Mouse (Mus musculus) embryonic facial prominence, embryonic 11.5 days (tissue): Measurements from ENCODE around the gene Tacc3. TPM values are rescaled to one million over a fixed set of nuclear protein-coding genes. Genes with fewer than 3 reads are reported as not detected.

Source experiments
- ATAC-seq: fragments of 200-750 bp; cut with Nextera tagmentation; replicated peaks from 2 replicates; pipeline ENCODE4 v1.8.0; 2017; ENCODE audit warnings: low read depth; ENCODE audit not compliant: insufficient number of reproducible peaks, low FRiP score, low TSS enrichment
- DNase-seq: peaks from one replicate; pipeline ENCODE4 v3.0.0-alpha.2; 2015; ENCODE audit warnings: low spot score
- H3K27ac ChIP-seq: fragments of 300-500 bp; sonication (generic); replicated peaks from 2 replicates; pipeline ENCODE4 v1.5.1; 2014; ENCODE audit warnings: mild to moderate bottlenecking, low read depth, low read length, control low read depth
- H3K27me3 ChIP-seq: fragments of 300-500 bp; sonication (generic); 2 replicates; pipeline ENCODE4 v1.6.1; 2014; ENCODE audit warnings: mild to moderate bottlenecking, low read length, moderate library complexity, mixed read lengths; ENCODE audit not compliant: control insufficient read depth, insufficient read depth
- H3K36me3 ChIP-seq: fragments of 300-500 bp; sonication (generic); replicated peaks from 2 replicates; pipeline ENCODE4 v1.6.1; 2014; ENCODE audit warnings: low read depth, mild to moderate bottlenecking, low read length, moderate library complexity, mixed read lengths; ENCODE audit not compliant: control insufficient read depth, insufficient read depth
- H3K4me1 ChIP-seq: fragments of 300-500 bp; sonication (generic); 2 replicates; pipeline ENCODE4 v1.6.1; 2014; ENCODE audit warnings: low read length, mixed read lengths; ENCODE audit not compliant: control insufficient read depth, insufficient read depth
- H3K4me2 ChIP-seq: fragments of 300-500 bp; sonication (generic); 2 replicates; pipeline ENCODE4 v1.6.1; 2014; ENCODE audit warnings: low read depth, mild to moderate bottlenecking, control low read depth, low read length, moderate library complexity
- H3K4me3 ChIP-seq: fragments of 300-500 bp; sonication (generic); 2 replicates; pipeline ENCODE4 v1.5.1; 2014; ENCODE audit warnings: low read depth, low read length, control low read depth
- H3K9ac ChIP-seq: fragments of 300-500 bp; sonication (generic); replicated peaks from 2 replicates; pipeline ENCODE4 v1.6.1; 2014; ENCODE audit warnings: mild to moderate bottlenecking, control low read depth, low read length
- H3K9me3 ChIP-seq: fragments of 300-500 bp; sonication (generic); replicated peaks from 2 replicates; pipeline ENCODE4 v1.6.1; 2016; ENCODE audit warnings: mild to moderate bottlenecking, low read length, inconsistent platforms, mixed read lengths; ENCODE audit not compliant: control insufficient read depth
- WGBS: fragments of 180-500 bp; shearing (Covaris S2); extraction: QIAGEN DNeasy Blood & Tissue Kit; methylation state at CpG from one replicate; pipeline ENCODE4 v1.1.7; 2014; 5-methylcytosine and 5-hydroxymethylcytosine counted together
- polyA plus RNA-seq: library from polyadenylated mRNA; unstranded; fragments of >200 nt; fragmentation: Nextera tagmentation; extraction: Ambion mirVana; gene quantifications from 2 replicates; pipeline ENCODE4 v1.2.1, GENCODE M21; 2014

Tacc3 gene
- polyA plus RNA-seq, 1 experiment from 2014 or later: 328 TPM

DNA sequence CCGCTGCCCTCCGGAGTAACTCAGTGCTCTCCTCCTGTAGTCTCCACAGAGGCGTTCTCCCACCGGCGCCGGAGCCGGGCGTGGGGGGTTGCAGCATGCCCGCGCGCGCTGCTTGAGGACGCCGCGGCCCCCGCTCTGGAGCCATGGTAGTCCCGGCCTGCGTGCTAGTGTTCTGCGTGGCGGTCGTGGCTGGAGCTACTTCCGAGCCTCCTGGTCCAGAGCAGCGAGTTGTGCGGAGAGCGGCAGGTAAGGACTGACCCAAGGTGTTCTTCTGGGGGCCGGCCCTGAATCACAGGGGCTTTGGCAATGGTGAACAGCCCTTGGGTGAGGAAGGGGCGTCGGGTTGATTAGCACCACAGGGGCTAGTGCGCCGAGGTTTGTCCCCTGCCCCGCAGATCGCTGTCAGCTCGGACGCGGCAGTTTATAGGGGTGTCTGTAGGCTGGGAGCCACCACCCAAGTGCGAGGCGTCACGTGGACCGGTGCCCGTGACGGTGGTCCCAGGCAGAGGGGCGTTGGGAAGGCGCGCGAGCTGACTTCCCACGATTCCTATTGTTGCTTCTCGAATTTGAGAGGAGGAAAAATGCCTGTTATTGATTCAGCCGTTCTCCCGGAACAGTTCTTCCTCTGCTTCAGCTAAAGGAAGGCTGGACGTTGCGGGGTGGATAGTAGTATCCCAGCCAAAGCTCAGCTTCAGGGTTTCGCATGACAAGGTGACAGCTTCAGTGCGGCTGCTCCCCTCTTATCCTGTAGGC lies 64.5 kb downstream of the Tacc3 start:
- peaks cover 14% of the 10 kb centered on the region for H3K4me1 ChIP-seq
- H3K27ac ChIP-seq: no peak overlapping the region
- H3K36me3 ChIP-seq: no peaks in the 10 kb centered on the region
- DNase-seq (peak; percentile 17), ATAC-seq (0 out of 2 replicates have a peak, but pooled peaks have one; percentile 1)
- H3K9me3 ChIP-seq: no peaks in the 10 kb centered on the region
- peaks cover 32% of the 10 kb centered on the region for H3K27me3 ChIP-seq
- H3K4me2 ChIP-seq: peak overlapping the region; percentile 93
- peak overlapping the region; percentile 52 for H3K4me3 ChIP-seq
- peak overlapping the region; percentile 66 for H3K9ac ChIP-seq
- under 1% methylated on average over 53 of the region's 53 CpGs for WGBS

DNA sequence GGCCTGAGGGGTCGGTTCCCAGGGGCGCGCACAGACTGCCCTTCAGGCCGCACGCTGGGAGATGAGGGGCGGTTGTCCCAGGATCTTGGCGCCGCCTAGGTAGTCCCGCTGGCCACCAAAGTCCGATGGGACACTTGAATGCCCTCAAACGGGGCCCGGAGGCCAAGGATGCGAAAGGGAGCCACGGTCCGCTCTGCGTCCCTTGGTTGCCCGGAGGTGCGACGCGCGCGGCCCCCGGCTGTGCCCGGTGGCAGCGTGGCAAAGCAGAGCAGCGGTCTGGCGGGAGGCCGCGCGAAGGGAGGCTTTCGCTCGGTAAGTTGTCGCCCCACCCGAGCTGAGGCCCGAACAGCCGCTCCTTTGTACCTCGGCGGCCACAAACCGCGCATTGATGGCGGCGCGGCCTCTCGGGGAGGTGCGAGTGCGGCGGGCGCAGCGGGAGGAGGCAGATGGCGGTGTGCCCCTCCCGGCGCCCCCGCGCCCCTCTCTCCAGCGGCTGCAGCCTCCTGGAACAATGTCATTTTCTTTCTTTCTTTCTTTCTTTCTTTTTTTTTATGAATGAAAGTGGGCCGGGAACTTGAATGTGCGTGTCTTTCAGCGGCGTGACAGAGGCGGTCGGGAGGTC lies 65.2 kb downstream of the Tacc3 start:
- Histone ChIP-seq H3K4me3 (peak overlapping the region; percentile 52), H3K9me3 (no peaks in the 10 kb centered on the region), H3K4me1 (peaks cover 14% of the 10 kb centered on the region), H3K27ac (no peak overlapping the region), H3K27me3 (peaks cover 32% of the 10 kb centered on the region), H3K9ac (peak overlapping the region; percentile 66), H3K36me3 (no peaks in the 10 kb centered on the region), H3K4me2 (peak overlapping the region; percentile 93)
- DNase-seq (peak; percentile 36), ATAC-seq (no peak)
- under 1% methylated on average over 58 of the region's 61 CpGs for WGBS

DNA sequence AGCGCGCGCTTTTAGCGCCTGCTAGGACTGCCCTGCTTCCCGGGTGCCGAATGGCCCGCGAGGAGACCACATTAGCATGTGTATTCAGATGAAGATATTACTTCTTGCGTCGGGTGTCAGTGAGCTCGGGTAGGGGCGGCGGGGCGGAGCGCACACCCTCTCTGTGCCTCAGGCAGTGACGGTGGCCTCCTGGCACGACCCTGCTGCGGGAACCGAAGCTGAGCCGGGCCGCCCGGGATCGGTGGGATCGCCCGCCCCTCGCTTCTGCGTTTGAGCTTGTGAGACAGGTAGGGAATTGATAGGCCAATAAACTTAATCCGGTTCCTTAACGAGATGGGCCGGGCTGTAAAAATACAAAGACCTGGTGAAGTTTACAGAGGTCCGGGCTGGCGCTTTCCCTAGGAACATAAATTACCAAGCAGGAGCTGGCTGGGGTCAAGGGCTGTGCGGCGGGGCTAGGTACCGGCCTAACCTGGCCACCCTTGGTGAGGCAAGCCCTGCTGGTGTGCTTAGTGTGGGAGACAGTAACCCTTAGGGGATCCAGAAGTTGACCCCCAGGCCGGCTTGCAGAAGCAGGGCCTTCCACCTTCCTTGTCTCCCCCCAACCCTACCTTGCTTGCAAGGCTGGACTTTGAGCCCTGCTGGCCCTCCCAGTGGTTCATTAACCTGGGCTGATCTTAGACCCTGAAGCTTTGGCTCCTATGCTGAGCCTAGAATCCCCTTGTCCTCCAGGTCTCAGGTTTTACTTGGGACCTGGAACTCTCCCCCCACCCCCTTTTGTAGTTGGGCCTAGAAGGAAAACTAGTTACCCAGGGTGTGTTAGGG lies 65.9 kb downstream of the Tacc3 start:
- ATAC-seq: peak; percentile 42; the same call in 1 of the 2 replicates
- H3K27ac ChIP-seq: no peak overlapping the region
- no peaks in the 10 kb centered on the region for H3K36me3 ChIP-seq
- peak; percentile 26 for DNase-seq
- peaks cover 32% of the 10 kb centered on the region for H3K27me3 ChIP-seq
- peak overlapping the region; percentile 93 for H3K4me2 ChIP-seq
- H3K4me1 ChIP-seq: peaks cover 14% of the 10 kb centered on the region
- H3K4me3 ChIP-seq: peak overlapping the region; percentile 52
- H3K9ac ChIP-seq: peak overlapping the region; percentile 66
- H3K9me3 ChIP-seq: no peaks in the 10 kb centered on the region
- 4% methylated on average over 36 of the region's 36 CpGs for WGBS

DNA sequence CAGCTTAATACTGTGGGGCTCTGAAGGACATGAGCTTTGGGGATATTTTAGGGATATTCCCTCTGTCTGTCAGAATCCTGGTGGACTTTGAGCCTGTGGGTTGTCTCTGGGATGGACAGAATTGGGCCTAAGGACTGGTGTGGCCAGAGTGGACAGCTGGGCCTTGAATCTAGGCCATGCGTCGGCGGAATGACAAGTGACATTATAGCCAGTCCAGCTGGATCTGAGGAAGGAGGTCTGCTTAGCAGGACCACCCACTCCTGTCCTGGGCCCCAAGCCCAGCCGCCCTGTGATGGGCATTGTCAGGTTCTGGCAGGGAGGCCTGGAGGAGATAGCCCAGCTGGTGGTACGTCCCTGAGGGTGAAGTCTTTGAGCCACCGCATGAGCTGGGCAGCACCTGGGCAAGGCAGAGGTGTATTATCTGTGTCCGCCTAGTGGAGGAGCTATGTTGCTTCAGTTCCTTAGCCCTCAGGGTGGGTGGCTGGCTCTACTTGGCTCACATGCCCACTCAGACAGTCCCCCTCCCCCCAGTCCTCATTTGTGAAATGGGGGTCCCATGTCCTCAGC lies 68.2 kb downstream of the Tacc3 start:
- Histone ChIP-seq H3K36me3 (no peaks in the 10 kb centered on the region), H3K4me1 (peaks cover 14% of the 10 kb centered on the region), H3K27me3 (peaks cover 29% of the 10 kb centered on the region), H3K27ac (no peak overlapping the region), H3K9me3 (no peaks in the 10 kb centered on the region), H3K4me3 (no peak overlapping the region), H3K9ac (no peak overlapping the region), H3K4me2 (no peak overlapping the region)
- DNase-seq (no peak), ATAC-seq (no peak)
- WGBS: 81% methylated on average over 7 of the region's 7 CpGs

DNA sequence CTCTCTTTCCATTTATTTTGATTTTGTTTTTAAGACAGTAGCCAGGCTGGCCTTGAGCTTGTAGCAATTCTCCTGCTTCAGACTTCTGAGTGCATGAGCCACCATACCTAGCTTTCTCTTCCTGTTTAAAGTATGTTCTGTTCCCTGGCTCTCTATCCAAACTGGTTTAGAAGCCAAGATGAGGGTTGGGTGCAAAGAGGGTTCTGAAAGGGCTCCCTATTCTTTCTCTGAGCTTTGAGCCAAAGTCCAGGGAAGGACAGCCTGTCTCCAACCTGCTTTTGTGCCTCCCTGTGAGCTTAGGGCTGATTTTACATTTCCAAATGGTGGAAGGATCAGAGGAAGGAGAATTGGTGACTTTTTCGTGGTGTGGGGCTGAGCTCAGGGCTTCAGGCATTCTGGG lies 69.0 kb downstream of the Tacc3 start:
- peaks cover 10% of the 10 kb centered on the region; the same call in 1 of the 2 replicates for H3K4me1 ChIP-seq
- no peak overlapping the region for H3K4me2 ChIP-seq
- DNase-seq (no peak), ATAC-seq (no peak)
- WGBS: 83% methylated on average over 1 of the region's 1 CpGs
- no peaks in the 10 kb centered on the region for H3K9me3 ChIP-seq
- no peak overlapping the region for H3K9ac ChIP-seq
- no peak overlapping the region for H3K4me3 ChIP-seq
- no peak overlapping the region for H3K27ac ChIP-seq
- no peaks in the 10 kb centered on the region for H3K36me3 ChIP-seq
- H3K27me3 ChIP-seq: peaks cover 28% of the 10 kb centered on the region

Other genes starting within 250 kb of the Tacc3 start
- gene Nkx1-1, start 224.2 kb upstream of the Tacc3 start, polyA plus RNA-seq: 0.17 and 0.18 TPM in 2 replicates
- gene Fam53a, start 28.5 kb upstream of the Tacc3 start, polyA plus RNA-seq: 63.3 and 64.9 TPM in 2 replicates
- gene Gm9903, start 28.2 kb upstream of the Tacc3 start, polyA plus RNA-seq: 0.74 and 0.97 TPM in 2 replicates
- 323 and 360 TPM in 2 replicates for gene Slbp, start 5.6 kb upstream of the Tacc3 start, polyA plus RNA-seq
- 38.6 and 39.9 TPM in 2 replicates for gene Tmem129, start 288 bp downstream of the Tacc3 start, polyA plus RNA-seq
- 7.6 and 9.5 TPM in 2 replicates for gene Fgfr3, start 63.5 kb downstream of the Tacc3 start, polyA plus RNA-seq
- gene Letm1, start 124.7 kb downstream of the Tacc3 start, polyA plus RNA-seq: 46.1 and 48.9 TPM in 2 replicates
- 73.6 and 78.1 TPM in 2 replicates for gene Nsd2, start 162.6 kb downstream of the Tacc3 start, polyA plus RNA-seq